Mouse (Mus musculus) heart, postnatal 0 days (tissue): ENCODE results near the gene Psme2. TPM values are rescaled to one million over a fixed set of nuclear protein-coding genes. Genes with fewer than 3 reads are reported as not detected.

Experiments used
- ATAC-seq: fragments of 200-750 bp; cut with Nextera tagmentation; 2 replicates; pipeline ENCODE4 v1.8.0; 2017; ENCODE audit warnings: low read depth, moderate number of reproducible peaks, moderate library complexity; ENCODE audit not compliant: insufficient read depth
- DNase-seq: peaks from one replicate; pipeline ENCODE4 v3.0.0-alpha.2; 2016; ENCODE audit warnings: low spot score
- H3K27ac ChIP-seq: fragments of 300-500 bp; sonication (generic); 2 replicates; pipeline ENCODE4 v1.5.1; 2014; ENCODE audit warnings: low read depth, mild to moderate bottlenecking
- H3K27me3 ChIP-seq: fragments of 300-500 bp; sonication (generic); 2 replicates; pipeline ENCODE4 v1.6.1; 2014; ENCODE audit warnings: low read length, mixed read lengths; ENCODE audit not compliant: control insufficient read depth, insufficient read depth
- H3K36me3 ChIP-seq: fragments of 300-500 bp; sonication (generic); replicated peaks from 2 replicates; pipeline ENCODE4 v1.6.1; 2014; ENCODE audit warnings: low read length, mixed read lengths; ENCODE audit not compliant: control insufficient read depth, insufficient read depth
- H3K4me1 ChIP-seq: fragments of 300-500 bp; sonication (generic); 2 replicates; pipeline ENCODE4 v1.6.1; 2014; ENCODE audit warnings: antibody characterized with exemption; ENCODE audit not compliant: control insufficient read depth, insufficient read depth
- H3K4me2 ChIP-seq: fragments of 300-500 bp; sonication (generic); 2 replicates; pipeline ENCODE4 v1.6.1; 2014; ENCODE audit warnings: low read depth, mild to moderate bottlenecking, low read length, moderate library complexity
- H3K4me3 ChIP-seq: fragments of 300-500 bp; sonication (generic); 2 replicates; pipeline ENCODE4 v1.5.1; 2014; ENCODE audit warnings: low read depth, low read length
- H3K9ac ChIP-seq: fragments of 300-500 bp; sonication (generic); replicated peaks from 2 replicates; pipeline ENCODE4 v1.6.1; 2014; ENCODE audit warnings: low read depth, low read length, mixed read lengths
- H3K9me3 ChIP-seq: fragments of 300-500 bp; sonication (generic); replicated peaks from 2 replicates; pipeline ENCODE4 v1.6.1; 2016; ENCODE audit warnings: low read length; ENCODE audit not compliant: control insufficient read depth
- CTCF ChIP-seq: IDR thresholded peaks from 2 replicates; pipeline ENCODE4 v1.5.1; 2016; ENCODE audit warnings: antibody characterized with exemption, control low read depth, low read depth
- EP300 ChIP-seq: IDR thresholded peaks from 2 replicates; pipeline ENCODE4 v1.6.1; 2016; ENCODE audit warnings: antibody characterized with exemption, low read depth
- WGBS: fragments of 180-500 bp; shearing (Covaris S2); extraction: QIAGEN DNeasy Blood & Tissue Kit; methylation state at CpG from one replicate; pipeline ENCODE4 v1.1.7; 2014; 5-methylcytosine and 5-hydroxymethylcytosine counted together
- polyA plus RNA-seq: library from polyadenylated mRNA; unstranded; fragments of >200 nt; fragmentation: Nextera tagmentation; extraction: Ambion mirVana; gene quantifications from 2 replicates; pipeline ENCODE4 v1.2.1, GENCODE M21; 2015
- total RNA-seq: library from RNA; depleted of rRNA; stranded (reverse); fragments of >200 nt; gene quantifications from 2 replicates; pipeline ENCODE4 v1.2.3, GENCODE M21; 2014; ENCODE audit warnings: low replicate concordance

The Psme2 gene
- total and polyA plus RNA-seq, 2 experiments from 2014 or later, result 35.3 to 220 TPM

- under 1% methylated on average over 51 of the region's 51 CpGs for WGBS
These were observed 30.5 kb downstream of the Psme2 start, which contains the start of gene A730061H03Rik for GRCm38 (mm10) chr14:55560202-55561073. TSS of gene A730061H03Rik (minus strand) at chr14:55560406.

GRCm38 (mm10) chr14:55559799-55560201 lies 31.1 kb downstream of the Psme2 start, which contains the start of gene Dcaf11:
TSS of gene Dcaf11 (plus strand) at chr14:55560006.
- 0% methylated on average over 27 of the region's 27 CpGs for WGBS
- Histone ChIP-seq H3K36me3 (peaks cover 25% of the 10 kb centered on the region), H3K4me2 (peak within 1 kb of the TSS; percentile 77), H3K27ac (peak within 1 kb of the TSS; percentile 99), H3K9me3 (no peaks in the 10 kb centered on the region), H3K4me1 (peaks cover 6% of the 10 kb centered on the region), H3K9ac (peak within 1 kb of the TSS; percentile 82), H3K27me3 (no peaks in the 10 kb centered on the region), H3K4me3 (peak within 1 kb of the TSS; percentile 77)
- peak; percentile 38 for TF ChIP-seq CTCF
- peak; percentile 57 for TF ChIP-seq EP300
- DNase-seq, result peak; percentile 96
- peak; percentile 84 for ATAC-seq

More at GRCm38 (mm10) chr14:55560202-55561073, 30.5 kb downstream of the Psme2 start, which contains the start of gene A730061H03Rik:
- Histone ChIP-seq H3K27ac (peak within 1 kb of the TSS; percentile 99), H3K9me3 (no peaks in the 10 kb centered on the region), H3K4me1 (peaks cover 6% of the 10 kb centered on the region), H3K4me3 (peak within 1 kb of the TSS; percentile 77), H3K4me2 (peak within 1 kb of the TSS; percentile 77), H3K9ac (peak within 1 kb of the TSS; percentile 82), H3K27me3 (no peaks in the 10 kb centered on the region), H3K36me3 (peaks cover 31% of the 10 kb centered on the region)
- DNase-seq, result peak; percentile 99
- peak; percentile 92 for ATAC-seq
- peak; percentile 92 for TF ChIP-seq EP300
- TF ChIP-seq CTCF, result no peak

- DNase-seq (no peak), ATAC-seq (no peak)
- H3K4me1 ChIP-seq, result peaks cover 6% of the 10 kb centered on the region
- H3K36me3 ChIP-seq, result peaks cover 17% of the 10 kb centered on the region
- peak overlapping the region; percentile 77; the same call in 1 of the 2 replicates for H3K4me2 ChIP-seq
- H3K27me3 ChIP-seq, result no peaks in the 10 kb centered on the region
- H3K9ac ChIP-seq, result no peak overlapping the region
- 54% methylated on average over 6 of the region's 6 CpGs for WGBS
- no peak for TF ChIP-seq CTCF
- no peak for TF ChIP-seq EP300
- peak overlapping the region; percentile 77 for H3K4me3 ChIP-seq
- H3K9me3 ChIP-seq, result no peaks in the 10 kb centered on the region
- peak overlapping the region; percentile 99 for H3K27ac ChIP-seq
These were observed 32.0 kb downstream of the Psme2 start for GRCm38 (mm10) chr14:55558740-55559448.

GRCm38 (mm10) chr14:55557587-55557986 lies 33.3 kb downstream of the Psme2 start:
- Histone ChIP-seq H3K9me3 (no peaks in the 10 kb centered on the region), H3K4me1 (peaks cover 6% of the 10 kb centered on the region), H3K27ac (0 out of 2 replicates have a peak overlapping the region, but pooled peaks have one; percentile 17), H3K36me3 (peaks cover 4% of the 10 kb centered on the region; the same call in 1 of the 2 replicates), H3K4me2 (no peak overlapping the region), H3K9ac (no peak overlapping the region), H3K4me3 (no peak overlapping the region), H3K27me3 (no peaks in the 10 kb centered on the region)
- ATAC-seq (no peak), DNase-seq (no peak)
- WGBS, result 83% methylated on average over 3 of the region's 3 CpGs
- no peak for TF ChIP-seq EP300
- TF ChIP-seq CTCF, result no peak

- no peak overlapping the region for H3K4me2 ChIP-seq
- H3K27me3 ChIP-seq, result no peaks in the 10 kb centered on the region
- no peak overlapping the region for H3K9ac ChIP-seq
- H3K9me3 ChIP-seq, result no peaks in the 10 kb centered on the region
- no peaks in the 10 kb centered on the region for H3K36me3 ChIP-seq
- H3K4me1 ChIP-seq, result peaks cover 6% of the 10 kb centered on the region
- no peak for ATAC-seq
- no peak overlapping the region for H3K4me3 ChIP-seq
- WGBS, result 22% methylated on average over 5 of the region's 5 CpGs
- peak; percentile 80 for DNase-seq
- TF ChIP-seq CTCF (peak; percentile 90), EP300 (peak; percentile 33; the same call in 1 of the 2 replicates)
- H3K27ac ChIP-seq, result 0 out of 2 replicates have a peak overlapping the region, but pooled peaks have one; percentile 17
These were observed 33.9 kb downstream of the Psme2 start for GRCm38 (mm10) chr14:55557003-55557402.
